Mouse (Mus musculus) left cerebral cortex, postnatal 10 days (tissue): ENCODE measurements at regions not wholly inside any gene's neighbourhood (a gene's known extent, or its start where the extent isn't known, plus 50 kb on each side); places are given as distances from the start of the nearest gene placed in this dataset.

ENCODE experiments used
- DNase-seq, 2 experiments: peaks; one replicate each; pipeline ENCODE4 v3.0.0; 2021 to 2022; ENCODE audit warnings: low spot score in 2 of 2, mixed read lengths in 1 of 2; ENCODE audit errors: extremely low spot score in 1 of 2
- intact Hi-C: fragments of 180-260 bp; cut with DNase I; formaldehyde crosslinking; loops from one replicate; pipeline ENCODE4 v1.15.1; 2025

DNA sequence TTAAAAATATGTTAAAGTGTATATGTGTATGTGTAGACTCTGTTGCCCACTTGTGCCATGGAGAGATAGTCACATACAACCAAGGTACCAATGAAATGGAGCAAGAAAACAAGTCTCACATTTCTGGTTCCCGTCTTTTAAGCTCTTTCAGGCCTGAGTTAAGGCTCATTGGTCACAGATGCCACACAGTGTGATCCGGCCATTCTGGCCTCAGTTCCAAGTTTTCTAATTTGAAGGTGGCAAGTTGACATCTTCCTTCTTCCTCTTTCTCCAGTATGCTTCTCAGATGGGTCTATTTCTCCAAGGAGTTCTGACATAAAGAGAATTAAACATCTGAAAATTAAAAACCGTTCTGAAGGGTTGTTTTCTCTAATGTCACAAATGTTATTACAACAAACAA lies 66.9 kb upstream of the Zfp703 start:
- intact Hi-C loops: no loop called here
- no peak for DNase-seq

DNA sequence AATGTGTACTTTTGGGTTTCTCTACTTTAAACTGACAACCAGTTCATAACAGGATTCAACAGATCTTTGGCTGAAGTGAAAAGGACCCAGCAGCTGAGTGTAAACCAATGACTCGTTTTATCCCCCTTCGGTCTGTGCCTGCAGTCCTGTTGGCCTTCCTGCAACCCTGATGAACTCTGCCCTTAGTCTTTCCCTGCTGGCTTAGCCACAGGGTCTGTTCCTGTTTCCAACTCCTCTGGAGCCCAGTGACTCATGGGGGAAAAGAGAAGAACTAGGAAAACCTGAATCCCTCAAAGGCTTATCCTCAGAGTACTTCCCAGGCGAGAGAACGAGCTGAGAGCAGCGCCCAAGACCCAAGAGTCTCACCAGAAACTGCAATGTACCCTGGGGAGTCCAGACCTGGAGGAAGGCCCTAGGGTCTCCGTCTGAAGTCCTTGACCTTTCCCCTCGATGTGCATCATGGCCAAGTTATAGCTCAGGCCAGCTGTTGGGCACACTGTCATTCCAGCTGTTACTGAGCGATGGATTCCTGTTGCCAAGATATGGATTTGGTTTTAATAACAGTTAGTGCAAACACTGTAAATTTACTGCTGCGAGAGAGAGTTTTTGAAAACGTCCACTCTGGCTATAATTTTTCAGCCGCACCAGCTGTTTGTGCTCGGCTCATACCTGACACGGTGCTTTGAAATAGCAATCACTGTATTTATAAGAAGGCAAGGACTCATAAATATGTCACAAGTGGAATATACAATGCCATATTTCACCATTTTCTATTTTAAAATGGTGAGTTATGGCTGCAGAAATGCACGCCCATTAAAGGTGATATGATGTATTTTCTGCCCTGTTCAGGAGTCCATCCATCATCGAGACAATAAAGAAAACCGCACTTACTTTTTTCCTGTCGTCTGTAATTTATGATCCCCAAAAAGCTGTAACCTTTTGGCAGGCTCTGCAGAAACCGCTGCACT lies 63.3 kb upstream of the Zfp703 start:
- intact Hi-C loops: no loop called here
- no peak for DNase-seq

DNA sequence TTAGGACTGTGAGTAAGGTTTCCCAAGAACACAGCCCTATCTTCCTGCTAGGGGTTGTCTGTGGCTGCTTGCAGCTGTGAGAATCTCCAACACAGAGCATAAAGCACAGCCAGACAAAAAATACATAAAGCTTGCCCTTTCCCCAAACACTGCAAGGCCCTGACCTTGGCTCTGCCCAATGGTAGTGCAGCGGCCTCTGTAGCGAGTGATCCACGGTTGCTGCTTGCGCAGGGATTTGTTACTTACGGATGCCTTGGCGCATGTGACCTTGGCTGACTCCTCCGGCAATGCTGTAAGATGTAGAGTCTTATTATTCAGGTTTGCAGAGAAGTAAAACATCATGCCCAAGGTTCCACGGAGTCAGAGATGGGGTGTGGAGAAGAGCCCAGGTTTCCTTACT lies 61.4 kb upstream of the Zfp703 start:
- intact Hi-C loops: no loop called here
- no peak for DNase-seq

DNA sequence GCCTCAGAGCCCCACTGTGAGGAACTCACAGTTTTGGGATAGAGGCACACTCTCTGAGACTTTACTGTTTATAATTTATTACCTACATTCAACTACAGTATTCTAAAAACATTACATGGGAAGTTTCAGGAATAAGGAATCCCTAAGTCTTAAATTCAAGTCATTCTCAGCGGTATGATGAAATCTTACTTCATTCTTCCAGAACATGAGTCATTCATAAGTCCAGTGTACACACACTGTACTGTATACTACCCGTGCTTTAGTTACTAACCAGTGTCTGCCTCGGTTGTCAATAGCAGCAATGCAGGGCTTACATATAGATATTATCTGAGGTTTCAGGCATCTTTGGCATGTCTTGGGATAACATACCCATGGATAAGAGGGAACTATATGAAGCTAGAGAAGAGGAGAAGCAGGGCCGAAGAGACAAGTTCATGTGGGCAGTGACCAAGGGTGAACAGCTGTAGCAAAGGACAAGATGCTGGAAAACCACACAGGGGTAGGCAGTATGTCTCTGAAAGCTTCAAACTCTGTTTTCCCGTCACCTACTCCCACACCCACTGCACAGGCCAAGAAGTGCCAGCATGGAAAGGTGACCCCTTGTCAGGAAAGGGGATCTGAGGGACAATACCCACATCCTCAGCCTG lies 55.5 kb upstream of the Zfp703 start:
- intact Hi-C loops: no loop called here

DNA sequence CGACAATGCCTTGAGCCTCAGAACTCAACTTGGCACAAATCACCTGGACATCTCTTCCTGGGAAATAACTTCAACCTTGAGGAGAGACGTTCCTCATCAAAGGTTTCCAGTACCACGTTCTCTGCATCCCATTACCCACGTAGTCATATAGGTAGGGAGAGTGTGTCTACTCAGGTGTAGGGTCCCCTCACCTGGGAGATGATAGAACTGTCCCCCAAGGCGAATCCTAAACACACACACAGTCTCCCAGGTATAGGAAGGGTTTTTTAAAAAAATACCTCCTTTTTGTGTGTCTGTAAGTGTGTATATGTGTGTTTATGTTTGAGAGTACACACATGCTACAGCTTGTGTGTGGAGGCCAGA lies 55.0 kb upstream of the Zfp703 start:
- no peak for DNase-seq
- intact Hi-C loops: no loop called here

More for the DNA sequence above, 55.5 kb upstream of the Zfp703 start:
- DNase-seq: no peak

DNA sequence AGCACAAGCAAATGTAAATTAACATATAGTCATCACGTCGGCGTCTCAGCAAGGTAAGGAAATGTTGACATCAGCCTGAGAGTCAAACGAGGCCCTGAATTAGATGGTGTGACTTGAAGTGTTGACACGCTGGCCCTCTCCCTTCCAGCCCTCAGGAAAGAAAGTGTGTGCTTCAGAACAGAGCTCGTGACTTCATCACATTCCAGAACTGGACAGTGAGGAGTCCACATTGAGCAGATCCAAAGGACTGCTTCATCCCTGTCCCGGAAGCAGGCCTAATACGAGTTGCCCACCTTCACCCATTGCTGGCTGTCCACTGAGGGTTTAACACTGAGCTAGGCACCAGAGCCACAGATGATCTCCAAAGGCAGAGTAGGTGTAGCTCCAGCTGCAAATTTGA lies 54.0 kb upstream of the Zfp703 start:
- DNase-seq: no peak
- intact Hi-C loops: no loop called here
